Mouse (Mus musculus) left cerebral cortex, adult 2 months (tissue): ENCODE data around the gene Ntm. TPM values are rescaled to one million over a fixed set of nuclear protein-coding genes. Genes with fewer than 3 reads are reported as not detected.

Source experiments
- DNase-seq, 2 experiments: peaks; one replicate each; pipeline ENCODE4 v3.0.0; 2021 to 2022; ENCODE audit warnings: low spot score in 2 of 2, mixed read lengths in 1 of 2; ENCODE audit errors: extremely low spot score in 1 of 2
- H3K27ac ChIP-seq: fragments of 200-600 bp; 2 replicates; pipeline ENCODE4 v1.8.1; 2022
- H3K4me3 ChIP-seq: fragments of 200-600 bp; 2 replicates; pipeline ENCODE4 v1.8.1; 2022
- CTCF ChIP-seq: fragments of 200-600 bp; IDR thresholded peaks from 2 replicates; pipeline ENCODE4 v1.8.1; 2022; ENCODE audit warnings: antibody characterized with exemption, mild to moderate bottlenecking, moderate library complexity
- intact Hi-C: fragments of 180-260 bp; cut with DNase I; formaldehyde crosslinking; loops from one replicate; pipeline ENCODE4 v1.15.1; 2025
- total RNA-seq, 2 experiments: library from RNA; stranded (reverse); gene quantifications; 2 replicates each; pipeline ENCODE4 v1.2.3; 2021

Gene Ntm
- total RNA-seq, 2 experiments from 2014 or later = 288 to 294 TPM

DNA sequence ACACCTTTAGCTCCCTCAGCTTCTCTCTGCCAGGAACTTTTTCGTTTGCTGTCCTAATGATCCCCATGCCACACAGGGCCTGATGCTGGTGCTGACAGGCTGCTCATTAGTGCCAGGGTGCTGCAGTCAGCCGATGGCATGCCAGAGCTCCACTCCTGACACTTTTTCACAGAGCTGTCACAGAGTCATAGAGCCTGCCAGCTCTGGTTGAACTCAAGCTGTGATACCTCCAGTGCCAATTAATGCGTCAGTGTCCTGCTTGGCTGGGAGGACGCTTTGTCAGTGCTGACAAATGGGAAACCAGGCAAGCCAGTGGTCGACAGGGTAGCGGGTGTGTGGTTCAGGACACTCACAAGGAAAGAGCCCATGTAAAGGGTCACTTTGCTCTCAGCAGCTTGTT lies 858.9 kb downstream of the Ntm start:
- H3K27ac ChIP-seq = no peak overlapping the region
- no peak for DNase-seq
- H3K4me3 ChIP-seq = no peak overlapping the region
- intact Hi-C loops = no loop called here
- TF ChIP-seq CTCF = no peak

- TF ChIP-seq CTCF = no peak
- DNase-seq = no peak
These were observed 862.3 kb downstream of the Ntm start for GRCm38 (mm10) chr9:29100624-29101023.

GRCm38 (mm10) chr9:29092443-29092842 lies 870.5 kb downstream of the Ntm start:
- no peak for TF ChIP-seq CTCF
- no peak for DNase-seq

More at GRCm38 (mm10) chr9:29100624-29101023, 862.3 kb downstream of the Ntm start:
- peak overlapping the region; percentile 33; the same call in 1 of the 2 replicates for H3K27ac ChIP-seq
- intact Hi-C loops = no loop called here
- H3K4me3 ChIP-seq = no peak overlapping the region

DNA sequence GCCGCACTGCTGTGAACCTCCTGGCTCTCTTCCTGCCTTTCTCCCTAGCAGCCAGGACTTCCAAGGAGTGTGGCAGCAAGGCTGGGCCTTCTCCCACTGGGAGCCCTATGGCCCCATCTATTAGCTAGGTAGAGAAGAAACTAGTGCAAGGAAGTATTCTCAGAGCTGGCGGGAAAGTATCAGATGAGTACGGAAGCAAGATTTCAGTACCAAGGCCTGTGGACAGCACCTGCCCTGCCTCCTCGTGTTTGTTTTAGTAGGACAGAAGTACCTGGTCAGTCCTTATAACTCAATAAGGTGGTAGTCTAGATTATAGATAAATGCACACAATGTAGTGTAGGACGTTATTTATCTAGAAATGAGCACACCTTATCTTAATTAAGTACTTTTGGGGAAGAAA lies 874.3 kb downstream of the Ntm start:
- no peak for DNase-seq
- intact Hi-C loops = no loop called here

More at GRCm38 (mm10) chr9:29092443-29092842, 870.5 kb downstream of the Ntm start:
- intact Hi-C loops = no loop called here
- no peak overlapping the region for H3K27ac ChIP-seq
- no peak overlapping the region for H3K4me3 ChIP-seq

GRCm38 (mm10) chr9:29087656-29088055 lies 875.3 kb downstream of the Ntm start:
- no peak for DNase-seq
- TF ChIP-seq CTCF = no peak
- no peak overlapping the region for H3K4me3 ChIP-seq
- intact Hi-C loops = no loop called here
- no peak overlapping the region for H3K27ac ChIP-seq

More for the DNA sequence above, 874.3 kb downstream of the Ntm start:
- TF ChIP-seq CTCF = no peak
- Histone ChIP-seq H3K4me3 (no peak overlapping the region), H3K27ac (no peak overlapping the region)

- intact Hi-C loops = no loop called here
- Histone ChIP-seq H3K27ac (no peak overlapping the region), H3K4me3 (no peak overlapping the region)
- no peak for DNase-seq
- no peak for TF ChIP-seq CTCF
These were observed 875.8 kb downstream of the Ntm start for GRCm38 (mm10) chr9:29087171-29087570.

- no peak overlapping the region for H3K27ac ChIP-seq
- no peak overlapping the region for H3K4me3 ChIP-seq
- no peak for TF ChIP-seq CTCF
- peak in 1 of 2 experiments; percentile 15 for DNase-seq
- intact Hi-C loops = no loop called here
These were observed 886.9 kb downstream of the Ntm start for GRCm38 (mm10) chr9:29075924-29076577.

- TF ChIP-seq CTCF = no peak
- DNase-seq = no peak
- H3K27ac ChIP-seq = no peak overlapping the region
- H3K4me3 ChIP-seq = no peak overlapping the region
- intact Hi-C loops = no loop called here
These were observed 887.7 kb downstream of the Ntm start for GRCm38 (mm10) chr9:29075243-29075642.

- TF ChIP-seq CTCF = no peak; the same call in 1 of the 2 replicates
- intact Hi-C loops = no loop called here
- DNase-seq = no peak
These were observed 888.4 kb downstream of the Ntm start for GRCm38 (mm10) chr9:29074494-29074893.

DNA sequence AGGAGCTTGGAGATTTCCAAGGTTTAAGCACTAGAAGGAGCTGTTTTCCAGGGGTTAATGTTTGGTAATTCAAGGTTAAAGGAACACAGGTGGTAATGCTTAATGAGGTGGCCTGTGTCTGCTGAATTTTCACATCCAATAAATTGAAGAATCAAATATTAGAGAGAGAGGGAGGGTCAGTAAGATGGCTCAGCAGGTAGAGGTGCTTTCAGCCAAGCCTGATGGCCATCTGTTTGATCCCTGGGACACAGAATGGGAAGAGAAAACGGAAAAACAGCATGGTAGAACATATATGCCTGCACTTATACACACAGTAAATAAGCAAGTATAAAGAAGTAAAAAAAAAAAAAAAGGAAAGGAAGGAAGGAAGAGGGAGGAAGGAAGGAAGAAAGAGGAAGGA lies 890.9 kb downstream of the Ntm start:
- Histone ChIP-seq H3K4me3 (no peak overlapping the region), H3K27ac (no peak overlapping the region)
- TF ChIP-seq CTCF = no peak
- intact Hi-C loops = no loop called here
- no peak for DNase-seq

More at GRCm38 (mm10) chr9:29074494-29074893, 888.4 kb downstream of the Ntm start:
- Histone ChIP-seq H3K27ac (no peak overlapping the region), H3K4me3 (no peak overlapping the region)

DNA sequence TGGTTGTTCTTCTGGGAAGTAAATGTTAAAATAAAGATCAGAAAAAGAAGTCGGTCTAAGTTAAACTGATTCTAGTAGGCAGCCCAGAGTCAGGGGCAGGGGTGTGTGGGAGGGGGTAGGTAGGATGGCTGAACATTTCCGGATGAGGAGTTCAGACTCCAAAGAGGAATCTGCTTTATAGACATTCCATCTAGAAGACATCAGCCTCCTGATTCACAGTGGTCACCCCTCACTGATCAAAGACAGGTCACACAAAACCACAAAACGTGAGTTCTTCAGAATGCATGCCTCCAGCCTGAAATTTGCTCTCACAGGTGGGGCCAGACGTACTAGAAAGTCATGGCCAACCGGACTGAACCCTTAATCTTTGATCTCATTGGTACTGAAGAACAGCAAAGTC lies 895.4 kb downstream of the Ntm start:
- Histone ChIP-seq H3K4me3 (no peak overlapping the region), H3K27ac (no peak overlapping the region)
- DNase-seq = no peak
- intact Hi-C loops = no loop called here
- no peak for TF ChIP-seq CTCF

GRCm38 (mm10) chr9:29060293-29060692 lies 902.6 kb downstream of the Ntm start:
- DNase-seq = no peak
- Histone ChIP-seq H3K4me3 (no peak overlapping the region), H3K27ac (no peak overlapping the region)
- intact Hi-C loops = no loop called here
- no peak for TF ChIP-seq CTCF

DNA sequence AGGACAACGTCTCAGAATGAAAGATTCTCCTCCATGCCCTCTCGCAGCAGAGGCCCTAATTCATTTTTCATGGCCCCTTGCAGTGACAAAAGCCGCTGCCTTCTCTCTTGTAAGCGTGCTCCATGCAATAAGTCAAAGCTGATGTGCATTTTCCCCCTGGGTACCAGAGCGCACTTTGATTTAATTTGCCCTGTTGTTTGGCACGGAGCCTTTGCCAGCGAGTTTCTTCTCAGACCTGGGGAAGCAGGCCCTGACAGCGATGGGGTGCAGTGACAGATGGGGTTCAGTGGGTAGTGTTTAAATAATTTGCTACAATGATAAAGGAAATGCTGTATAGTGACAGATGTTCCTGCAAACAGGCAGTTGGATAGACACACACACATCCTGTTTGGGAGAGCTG lies 904.1 kb downstream of the Ntm start:
- Histone ChIP-seq H3K4me3 (no peak overlapping the region), H3K27ac (no peak overlapping the region)
- intact Hi-C loops = no loop called here
- no peak for DNase-seq
- no peak for TF ChIP-seq CTCF
